Mouse (Mus musculus): ENCODE measurements at regions not wholly inside any gene's neighbourhood (a gene's known extent, or its start where the extent isn't known, plus 50 kb on each side); places are given as distances from the start of the nearest gene placed in this dataset.
A peak's percentile ranks its signal among the peaks of the same experiment; 100 is the strongest.
"Not testable (repeated sequence)": the region's sequence is repeated elsewhere in the genome, so short reads cannot be mapped to it uniquely, and the experiment has no call there.

DNA sequence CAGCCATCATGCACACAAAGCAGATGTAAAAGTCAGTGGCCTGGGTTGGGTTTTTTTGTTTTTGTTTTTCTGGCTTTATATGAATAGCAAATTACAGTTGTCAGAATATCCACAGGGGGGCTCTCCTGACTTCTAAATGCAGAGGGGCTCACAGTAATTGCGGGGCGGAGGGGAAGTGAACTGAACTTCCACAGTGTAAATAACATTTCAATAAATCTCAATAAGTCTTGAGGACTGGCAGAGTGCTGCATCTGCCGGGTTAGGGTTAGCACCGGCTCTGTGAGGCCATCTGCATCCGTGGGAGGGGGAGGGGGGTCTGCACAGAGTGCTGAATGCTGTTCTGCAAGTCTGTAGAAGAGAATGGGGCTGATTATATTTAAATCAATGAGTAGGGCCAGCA, 50.3 kb upstream of the Arl4c start:
- no peak for DNase-seq (ENCODE audit: low read depth, low spot score)

DNA sequence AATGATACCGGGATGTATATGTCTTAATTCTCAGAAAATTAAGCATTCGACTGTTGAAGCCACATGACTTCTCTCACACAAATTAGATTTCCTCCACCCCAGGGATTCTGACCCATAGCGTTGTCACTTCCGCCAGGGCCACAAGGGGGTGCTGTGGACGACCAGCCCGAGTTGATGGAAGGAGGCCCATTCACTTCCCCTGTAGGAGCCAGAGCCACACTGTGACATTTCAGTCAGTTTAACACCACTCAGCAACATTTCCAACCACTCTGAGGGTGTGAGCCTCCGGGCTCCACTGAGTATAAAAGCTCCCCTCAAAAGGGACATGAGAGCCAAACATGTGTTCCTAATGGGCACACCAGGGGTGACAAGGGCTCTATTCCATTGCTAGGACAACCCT, 54.6 kb upstream of the Arl4c start:
- peak; percentile 30 for DNase-seq (ENCODE audit: low read depth, low spot score)

DNA sequence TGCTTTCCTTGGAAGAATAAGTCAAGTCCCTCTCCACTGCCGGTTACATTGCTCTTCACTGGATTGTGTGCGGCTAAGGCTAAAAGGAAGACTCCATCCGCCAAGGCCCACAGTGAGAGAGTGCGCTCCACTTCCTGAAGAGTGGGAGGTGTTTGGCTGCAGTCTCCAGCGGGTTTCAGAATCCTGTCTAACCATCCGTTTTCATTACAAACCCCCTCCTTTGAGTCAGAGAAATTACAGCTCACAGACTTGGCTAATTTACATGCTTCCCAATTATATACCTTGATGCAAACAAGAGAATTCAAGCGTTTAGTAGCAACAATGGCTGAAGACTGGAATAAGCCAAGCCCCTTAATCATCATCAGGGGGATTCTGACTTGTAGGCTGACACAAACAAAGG, 55.1 kb upstream of the Arl4c start:
- no peak for DNase-seq (ENCODE audit: low read depth, low spot score)

DNA sequence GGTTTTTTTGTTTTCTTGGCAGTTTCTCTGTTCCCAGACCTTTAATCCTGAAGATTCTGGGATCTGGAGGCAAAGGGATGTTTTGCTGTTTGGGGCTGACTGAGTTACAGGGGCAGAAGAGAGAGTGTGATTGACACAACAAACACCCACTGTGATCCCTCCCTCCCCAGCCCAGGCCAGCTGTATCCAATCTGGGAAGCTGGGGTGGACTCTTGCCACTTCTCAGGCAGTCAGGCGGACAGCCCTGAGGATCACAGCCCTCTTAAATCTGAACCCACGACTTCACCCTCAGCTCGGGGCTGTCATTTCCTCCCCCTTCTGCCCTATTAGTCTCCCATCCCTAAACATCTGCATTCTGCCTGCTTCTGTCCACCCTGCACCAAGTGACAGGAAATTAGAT, 55.7 kb upstream of the Arl4c start:
- no peak for DNase-seq (ENCODE audit: low read depth, low spot score)

DNA sequence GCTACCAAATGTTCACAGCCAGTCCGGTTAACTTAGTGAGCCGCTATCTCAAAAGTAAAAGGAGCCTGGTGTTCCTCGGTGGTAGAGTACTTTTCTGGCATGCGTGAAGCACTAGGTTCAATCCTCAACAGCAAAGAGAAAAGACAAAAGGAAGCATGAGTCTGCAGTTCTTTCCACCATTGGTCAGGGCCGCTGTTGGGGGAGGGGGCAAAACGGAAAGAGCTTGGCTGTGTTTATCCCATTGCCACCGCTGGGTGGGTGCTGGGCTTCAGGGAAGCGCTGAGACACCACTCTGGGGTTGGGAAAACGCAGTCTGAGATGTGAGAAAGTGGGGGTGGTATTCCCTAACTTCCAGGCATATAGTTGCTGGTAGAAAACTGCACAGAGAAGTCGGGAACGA, 58.6 kb upstream of the Arl4c start:
- no peak for DNase-seq (ENCODE audit: low read depth, low spot score)

DNA sequence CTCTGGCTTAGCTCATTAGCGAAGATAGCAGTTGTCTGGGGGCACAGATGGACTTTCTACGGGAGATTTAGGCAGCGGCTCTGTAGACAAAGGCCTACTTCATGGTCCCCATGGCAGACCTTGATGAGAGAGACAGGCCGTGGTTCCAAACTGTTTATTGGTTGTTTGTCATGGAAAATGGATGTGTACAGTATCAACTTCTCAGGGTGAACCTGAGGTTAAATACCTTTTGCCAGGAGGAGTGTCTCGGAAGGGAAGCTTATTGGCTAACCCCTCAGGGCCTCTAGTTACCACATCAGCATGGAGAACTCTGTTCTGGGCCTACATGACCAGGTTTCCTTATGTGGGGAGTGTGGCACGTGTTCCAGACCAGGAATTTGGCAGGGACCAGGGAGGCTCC, 59.1 kb upstream of the Arl4c start:
- DNase-seq (ENCODE audit: low read depth, low spot score), result no peak

DNA sequence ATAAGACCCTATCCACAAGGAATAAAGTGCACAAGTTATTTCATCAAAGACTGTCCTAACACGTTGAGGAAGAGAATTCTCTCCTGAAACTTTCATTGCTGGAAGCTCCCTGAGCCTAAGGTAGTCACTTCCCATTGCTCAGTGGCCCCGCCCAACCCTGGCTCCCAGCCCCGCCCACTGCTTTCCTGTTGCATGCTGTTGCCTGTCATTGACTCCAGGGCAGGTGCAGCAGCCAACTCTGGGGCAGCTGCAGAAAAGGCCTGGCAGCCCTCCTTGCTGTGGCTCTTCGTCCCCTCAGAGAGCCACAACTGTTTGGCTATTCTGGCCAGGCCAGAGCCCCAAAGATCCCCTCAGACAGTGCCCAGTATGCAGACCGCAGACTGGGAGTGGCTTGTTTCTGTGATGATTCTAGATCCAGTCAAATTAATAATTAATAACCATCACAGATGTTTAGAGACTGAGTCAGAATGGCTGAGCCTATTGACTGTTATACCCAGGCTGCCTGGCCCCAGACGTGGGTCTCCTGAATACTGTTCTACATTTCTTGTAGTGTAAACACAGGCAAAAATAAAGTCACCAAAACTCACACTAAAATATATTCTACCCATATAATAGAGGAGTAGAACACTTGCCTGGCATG, 61.8 kb upstream of the Arl4c start:
- no peak for DNase-seq (ENCODE audit: low read depth, low spot score)

DNA sequence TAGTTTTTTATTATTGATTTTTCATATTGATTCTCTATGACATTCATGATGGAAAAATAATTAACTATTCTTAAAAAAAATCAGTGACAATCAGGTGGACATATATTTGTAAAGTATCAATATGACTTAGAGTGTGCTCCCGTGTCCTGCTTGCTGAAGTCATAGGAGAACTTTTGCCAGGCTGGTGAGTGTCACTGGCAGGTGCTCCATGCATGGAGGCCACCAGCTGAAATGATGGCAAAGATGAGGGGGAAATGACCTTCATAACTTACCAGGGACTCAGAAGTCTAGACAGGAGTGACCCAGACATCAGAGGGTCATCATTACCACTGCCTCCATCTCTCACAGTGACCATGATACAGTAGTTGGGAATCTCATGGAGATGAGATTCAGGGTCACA, 62.5 kb upstream of the Arl4c start:
- DNase-seq (ENCODE audit: low read depth, low spot score), result no peak

DNA sequence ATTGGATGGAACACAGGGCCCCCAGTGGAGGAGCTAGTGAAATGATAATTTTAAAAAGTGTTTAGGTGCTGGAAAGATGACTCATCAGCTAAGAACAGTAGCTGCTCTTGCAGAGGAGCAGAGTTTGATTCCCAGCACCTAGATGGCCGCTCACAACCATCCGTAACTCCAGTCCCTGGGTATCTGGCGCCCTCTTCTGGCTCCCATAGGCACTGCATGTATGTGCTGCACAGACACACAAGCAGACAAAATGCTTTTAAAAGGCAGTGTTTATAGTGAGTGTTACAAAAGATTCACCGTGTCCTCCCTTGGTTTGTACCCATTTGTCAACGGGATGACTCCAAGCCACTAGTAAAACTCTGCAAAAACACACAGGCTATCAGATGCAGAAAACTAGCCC, 75.0 kb upstream of the Arl4c start:
- DNase-seq (ENCODE audit: low read depth, low spot score), result peak; percentile 10

DNA sequence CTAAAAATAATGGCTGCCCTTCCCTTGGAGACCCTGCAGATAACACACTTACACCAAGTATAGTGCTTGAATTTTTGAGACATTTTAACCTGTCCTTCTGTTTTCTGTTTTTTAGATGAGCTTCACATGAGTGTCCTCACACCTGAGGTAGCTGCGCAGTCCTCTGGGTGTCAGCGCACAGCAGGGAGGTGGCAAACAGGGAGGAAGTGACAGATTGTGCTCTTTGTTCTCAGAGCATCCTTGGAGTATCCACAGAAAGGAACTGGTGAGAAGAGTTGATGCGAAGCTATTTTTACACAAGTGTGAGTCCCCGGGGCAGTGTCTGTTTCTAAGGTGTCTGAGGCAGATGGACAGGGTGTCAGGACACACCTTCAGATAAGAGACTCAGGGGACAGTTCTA, 78.2 kb upstream of the Arl4c start:
- DNase-seq (ENCODE audit: low read depth, low spot score), result no peak

DNA sequence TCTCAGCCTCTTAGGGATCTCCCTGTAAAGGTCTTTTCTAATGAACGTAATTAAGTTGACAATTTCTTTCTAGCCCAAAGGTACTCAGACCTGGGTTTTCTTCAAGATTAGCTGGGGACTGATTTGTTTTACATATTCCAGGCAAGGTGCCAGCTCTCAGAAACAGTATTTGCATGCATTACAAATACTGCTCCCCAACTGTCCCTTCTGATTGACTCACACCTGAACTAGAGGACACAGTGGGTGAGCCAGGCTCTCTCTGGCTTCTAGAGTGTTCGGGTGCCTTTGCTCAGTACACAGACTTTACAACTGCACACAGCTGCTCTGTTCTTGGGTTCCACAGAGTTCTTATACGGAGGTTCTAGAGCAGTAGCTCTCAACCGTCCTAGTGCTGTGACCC, 81.1 kb upstream of the Arl4c start:
- DNase-seq (ENCODE audit: low read depth, low spot score), result no peak

DNA sequence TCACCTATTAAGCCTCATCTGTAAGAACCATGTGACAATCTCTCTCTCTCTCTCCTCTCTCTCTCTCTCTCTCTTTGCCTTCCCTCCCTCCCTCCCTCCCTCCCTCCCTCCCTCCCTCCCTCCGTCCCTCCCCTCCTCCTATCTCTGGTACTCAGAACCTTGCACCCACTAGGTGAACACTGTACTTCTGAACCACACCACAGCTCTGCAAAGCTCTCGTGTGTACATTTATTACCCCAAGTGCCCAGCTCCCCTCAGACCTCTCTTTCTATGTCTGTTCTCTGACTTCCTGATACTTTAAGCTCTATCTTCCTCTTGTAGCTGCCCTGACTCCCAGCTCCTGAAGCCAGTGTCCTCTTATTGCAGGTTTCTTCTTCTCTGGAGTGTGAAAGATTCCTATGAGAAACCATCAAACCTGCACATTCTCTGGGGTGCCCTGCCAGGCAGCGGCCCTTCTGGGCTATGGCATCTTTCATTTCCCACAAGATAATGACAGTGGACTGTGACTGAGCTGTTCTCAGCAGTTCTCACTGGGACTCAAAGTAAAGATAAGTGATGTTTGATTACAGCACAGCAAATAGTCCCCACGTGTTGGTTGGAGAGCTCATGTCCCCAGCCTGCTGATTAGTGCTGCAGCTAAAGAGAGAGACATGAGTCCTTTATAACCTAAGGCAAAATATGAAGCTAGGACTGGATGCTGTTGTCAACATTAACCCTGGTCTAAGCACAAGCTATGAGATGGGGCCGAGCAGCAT, 83.0 kb upstream of the Arl4c start:
- no peak for DNase-seq (ENCODE audit: low read depth, low spot score)

DNA sequence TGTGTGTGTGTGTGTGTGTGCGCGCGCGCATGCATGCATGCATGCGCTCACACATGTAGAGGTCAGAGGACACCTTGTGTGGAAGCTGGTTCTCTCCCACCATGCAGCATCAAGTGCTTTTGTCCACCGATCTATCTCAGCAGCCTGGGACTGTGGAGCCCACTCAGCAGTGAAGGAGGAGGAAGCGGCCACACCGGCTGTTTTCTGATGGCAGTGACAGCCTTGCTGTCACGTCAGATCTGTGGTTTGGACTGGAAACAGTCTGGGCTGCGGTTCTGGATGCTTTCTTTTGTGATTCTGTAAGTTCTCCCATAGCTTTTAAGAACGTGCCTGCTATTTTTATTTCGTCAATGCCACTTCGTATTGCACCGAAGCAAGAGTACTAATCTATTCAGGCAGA, 84.0 kb upstream of the Arl4c start:
- DNase-seq (ENCODE audit: low read depth, low spot score), result no peak

DNA sequence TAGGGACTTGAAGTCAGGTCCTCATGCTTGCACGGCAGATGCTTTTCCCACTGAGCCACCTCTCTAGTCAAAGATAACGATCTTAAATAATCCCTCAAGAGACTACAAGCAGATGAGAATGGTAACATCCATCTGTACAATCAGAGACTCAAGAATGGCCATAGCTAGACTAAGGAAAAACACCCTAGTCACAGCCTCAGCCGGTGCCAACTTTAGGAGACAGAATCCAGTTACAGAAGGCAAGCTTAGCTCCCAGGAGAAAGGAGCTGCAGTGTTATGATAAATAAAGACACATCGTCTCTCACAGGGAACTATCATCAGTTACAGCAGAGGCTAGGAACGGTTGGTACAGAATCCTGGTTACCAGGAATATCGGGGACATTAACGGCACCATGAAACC, 88.7 kb upstream of the Arl4c start:
- no peak for DNase-seq (ENCODE audit: low read depth, low spot score)

DNA sequence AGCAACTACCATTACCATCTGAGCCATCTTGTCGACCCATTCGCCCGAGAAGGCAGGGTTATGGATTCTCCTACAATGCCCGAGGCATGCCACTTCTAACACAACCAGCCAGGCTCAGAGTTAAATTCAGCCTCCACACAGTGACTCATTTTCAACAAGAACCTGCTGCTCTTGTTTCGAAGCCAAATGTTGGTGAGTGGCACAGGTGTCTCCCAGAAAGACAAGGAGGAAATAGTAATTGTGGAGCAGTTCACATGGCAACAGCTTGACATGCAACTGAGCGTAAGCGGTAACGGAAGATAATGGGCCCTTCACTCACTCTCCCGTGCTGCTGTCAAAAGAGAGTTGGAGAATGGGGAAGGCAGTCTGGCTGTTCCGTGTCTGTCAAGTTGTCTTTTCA, 92.9 kb upstream of the Arl4c start:
- no peak for DNase-seq (ENCODE audit: low read depth, low spot score)

DNA sequence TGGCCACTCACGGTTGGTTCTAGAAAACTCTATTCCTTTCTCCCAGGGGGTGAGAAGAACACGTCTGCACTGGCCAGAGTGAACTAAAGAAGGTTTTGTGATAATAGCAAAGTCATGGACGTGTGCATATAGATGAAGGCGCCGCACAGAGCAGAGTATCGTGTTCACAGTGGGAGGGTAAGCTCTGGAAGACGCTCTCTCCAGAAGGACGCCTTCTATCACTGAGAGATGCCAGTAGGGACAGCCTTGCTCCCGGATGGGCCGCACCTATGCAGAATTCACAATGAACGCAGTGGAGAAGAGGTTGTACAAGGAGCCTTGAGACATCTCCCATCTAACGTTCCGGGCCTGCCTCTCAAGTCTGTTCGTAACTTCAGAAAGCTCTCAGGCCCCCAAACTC, 96.5 kb upstream of the Arl4c start:
- DNase-seq (ENCODE audit: low read depth, low spot score), result no peak

DNA sequence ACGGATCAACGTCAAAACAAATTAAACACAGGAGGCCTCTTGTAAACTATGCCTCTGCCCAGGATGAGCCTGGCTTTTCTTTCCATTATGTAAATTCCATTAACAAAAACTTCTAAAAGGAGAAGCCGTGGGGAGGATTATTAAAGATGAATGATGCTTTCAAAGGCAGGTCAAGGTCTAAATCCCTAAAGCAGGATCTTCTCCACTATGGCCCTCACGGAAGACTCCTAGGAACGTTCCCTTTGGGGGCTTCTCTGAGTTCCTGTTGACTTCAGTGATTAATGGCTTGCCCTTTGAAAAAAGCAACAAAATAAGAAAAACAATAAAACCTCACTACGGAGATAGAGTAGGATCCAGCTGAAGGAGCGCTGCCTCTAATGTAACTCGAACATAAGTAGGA, 96.9 kb upstream of the Arl4c start:
- DNase-seq (ENCODE audit: low read depth, low spot score), result no peak

DNA sequence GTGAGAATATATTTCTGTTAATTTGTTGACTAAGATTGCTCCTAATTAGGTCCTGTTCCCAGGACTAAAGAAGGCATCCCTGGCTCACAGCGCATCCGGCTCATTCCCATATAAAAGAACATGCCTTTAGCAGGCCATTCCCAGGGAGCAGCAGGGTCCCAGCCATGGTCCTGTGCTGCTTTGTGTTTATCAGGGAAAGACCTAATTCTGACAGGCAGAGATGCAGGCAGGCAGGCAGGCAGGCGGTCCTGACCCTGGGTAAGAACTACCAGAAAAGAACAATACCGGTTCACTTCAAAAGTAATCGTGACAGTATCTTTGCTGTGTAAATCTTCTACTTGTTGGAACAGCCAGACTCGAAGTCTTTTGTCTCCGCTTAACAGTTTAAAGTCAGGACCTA, 97.3 kb upstream of the Arl4c start:
- no peak for DNase-seq (ENCODE audit: low read depth, low spot score)

DNA sequence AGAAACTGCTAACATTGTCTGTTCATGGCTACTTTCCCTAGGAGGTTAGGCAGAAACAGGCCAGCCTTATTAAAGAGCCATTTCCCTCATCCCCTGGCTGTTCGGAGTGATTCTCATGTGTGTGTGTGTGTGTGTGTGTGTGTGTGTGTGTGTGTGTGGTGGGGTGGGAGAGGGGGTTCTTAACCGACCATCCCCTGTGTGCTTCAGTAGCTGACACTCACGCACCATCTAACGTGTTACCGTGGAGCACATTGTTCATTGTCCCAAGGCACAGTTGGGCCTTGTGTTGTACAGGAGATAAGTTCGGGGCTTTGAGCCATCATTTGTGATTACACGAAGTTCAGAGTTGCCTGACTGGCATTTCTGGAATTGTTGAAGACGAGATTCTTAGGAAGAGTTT, 97.8 kb upstream of the Arl4c start:
- DNase-seq (ENCODE audit: low read depth, low spot score), result no peak

DNA sequence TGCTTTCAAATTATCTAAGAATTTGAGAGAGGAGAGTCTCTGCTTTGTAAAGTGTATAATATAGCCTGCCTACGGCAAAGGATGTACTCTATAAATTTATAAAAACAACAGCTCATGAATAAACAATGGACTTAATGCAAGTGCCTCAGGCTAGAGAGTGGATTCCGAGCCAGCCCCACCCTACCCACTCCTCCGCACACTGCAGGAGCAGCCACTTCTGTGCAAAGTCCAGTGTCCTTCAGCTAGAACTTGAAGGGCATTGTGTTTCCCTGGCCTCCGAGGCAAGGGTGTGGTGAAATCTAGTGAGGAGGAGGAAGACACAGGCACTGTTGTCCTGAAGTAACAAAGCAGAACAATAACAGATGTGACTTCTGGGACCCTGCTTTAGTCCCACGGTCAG, 98.4 kb upstream of the Arl4c start:
- no peak for DNase-seq (ENCODE audit: low read depth, low spot score)

DNA sequence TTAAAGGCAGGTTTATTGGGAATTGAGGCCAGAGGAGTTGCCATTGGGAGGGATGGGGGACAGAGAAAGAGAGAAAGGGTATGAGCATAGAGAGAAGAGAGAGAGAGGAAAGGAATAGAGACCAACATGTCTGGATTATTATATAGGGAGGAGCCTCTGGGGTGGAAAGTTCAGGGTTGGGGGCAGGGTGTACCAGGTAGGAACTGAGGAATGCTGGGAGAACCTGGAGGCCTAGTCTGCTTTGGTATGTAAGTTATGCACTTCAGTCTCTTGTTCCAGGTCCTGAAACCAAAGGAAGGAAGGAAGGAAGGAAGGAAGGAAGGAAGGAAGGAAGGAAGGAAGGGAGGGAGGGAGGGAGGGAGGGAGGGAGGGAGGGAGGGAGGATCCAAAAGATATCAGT, 99.1 kb upstream of the Arl4c start:
- not testable (repeated sequence) for DNase-seq (ENCODE audit: low read depth, low spot score)

DNA sequence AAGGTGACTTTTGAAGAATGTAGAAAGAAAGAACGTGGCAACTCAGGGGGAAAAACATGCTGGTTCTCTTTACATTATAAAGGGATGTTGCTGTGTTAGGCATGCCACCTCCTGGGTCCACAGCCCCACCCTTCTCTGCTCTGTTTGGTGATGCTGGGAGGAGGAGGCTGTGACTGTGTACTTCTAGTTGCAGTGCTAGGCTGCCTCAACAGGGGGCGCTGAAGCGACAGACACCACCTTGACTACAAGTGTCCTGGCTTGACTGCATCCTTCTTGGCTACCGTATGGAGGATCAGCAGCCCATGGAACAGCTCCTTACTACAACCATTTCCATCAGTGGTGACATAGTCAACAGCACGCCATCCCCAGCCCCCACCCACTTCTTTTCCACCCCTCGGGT, 104.9 kb upstream of the Arl4c start:
- peak; percentile 13 for DNase-seq (ENCODE audit: low read depth, low spot score)

DNA sequence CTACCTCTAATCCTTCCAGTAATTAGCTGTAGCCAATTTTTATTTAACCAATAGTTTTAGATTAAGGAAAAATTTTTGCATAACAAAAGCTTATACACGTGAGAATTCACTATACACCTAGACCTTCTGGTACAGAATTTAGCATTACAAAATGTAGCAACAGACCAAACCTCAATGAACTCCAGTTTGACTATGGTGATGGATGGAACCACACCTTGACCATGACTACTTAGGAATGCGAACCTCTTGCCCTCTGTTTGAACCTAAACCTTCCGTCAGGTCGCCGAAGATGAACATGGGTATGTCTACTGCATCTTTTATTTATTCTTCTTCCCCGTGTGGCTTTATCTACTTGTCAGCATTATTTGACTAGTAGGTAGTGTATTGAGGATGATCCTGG, 105.9 kb upstream of the Arl4c start:
- no peak for DNase-seq (ENCODE audit: low read depth, low spot score)

DNA sequence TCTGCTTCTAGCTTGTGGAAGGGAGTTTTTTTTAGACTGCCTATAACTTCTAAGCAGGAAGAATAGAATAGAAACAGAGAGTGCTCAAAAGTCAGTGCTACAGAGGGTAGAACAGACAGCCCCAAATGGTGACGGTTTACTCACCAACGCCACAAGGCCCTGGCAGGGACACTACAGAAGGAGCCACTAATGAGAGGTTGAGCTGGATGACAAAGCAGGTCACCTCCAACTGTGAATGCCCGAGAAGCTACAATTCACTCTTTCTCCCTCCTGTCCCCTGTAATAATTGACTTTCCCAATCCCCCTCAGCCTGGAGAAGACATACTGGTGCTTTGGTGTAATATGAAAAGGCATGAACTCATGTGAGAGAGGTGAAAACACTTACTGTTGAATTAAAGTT, 106.5 kb upstream of the Arl4c start:
- DNase-seq (ENCODE audit: low read depth, low spot score), result no peak

All from CD4-positive, CD25-positive, alpha-beta regulatory T cell, adult 2 months (primary cell).